Mouse (Mus musculus) layer of hippocampus, adult 9-11 months (tissue): ENCODE measurements around the gene C1qtnf6.

Experiments used
- DNase-seq: peaks from one replicate; pipeline ENCODE4 v3.0.0; 2022

The C1qtnf6 gene

DNA sequence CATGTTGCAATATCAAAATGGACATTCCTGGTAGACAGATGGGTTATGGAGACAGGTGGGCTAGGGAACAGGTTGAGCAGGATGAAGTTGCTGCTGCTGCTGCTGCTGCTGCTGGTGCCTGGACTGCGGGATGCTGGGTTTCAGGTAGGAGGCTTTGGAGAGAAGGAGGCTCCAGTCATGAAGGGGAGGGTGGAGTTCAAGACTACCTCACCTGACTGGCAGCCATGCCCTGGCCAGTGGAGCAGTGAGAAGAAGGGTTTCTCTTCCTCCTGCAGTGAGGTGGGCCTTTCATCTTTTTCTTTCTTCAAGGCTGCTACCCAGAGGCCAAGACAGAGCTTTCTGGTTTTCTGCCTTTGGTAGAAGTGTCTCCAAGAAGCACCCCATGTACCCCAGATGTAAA is 54.3 kb downstream of the C1qtnf6 start:
- DNase-seq: no peak

GRCm38 (mm10) chr15:78475604-78476031 is 55.6 kb downstream of the C1qtnf6 start:
- no peak for DNase-seq

DNA sequence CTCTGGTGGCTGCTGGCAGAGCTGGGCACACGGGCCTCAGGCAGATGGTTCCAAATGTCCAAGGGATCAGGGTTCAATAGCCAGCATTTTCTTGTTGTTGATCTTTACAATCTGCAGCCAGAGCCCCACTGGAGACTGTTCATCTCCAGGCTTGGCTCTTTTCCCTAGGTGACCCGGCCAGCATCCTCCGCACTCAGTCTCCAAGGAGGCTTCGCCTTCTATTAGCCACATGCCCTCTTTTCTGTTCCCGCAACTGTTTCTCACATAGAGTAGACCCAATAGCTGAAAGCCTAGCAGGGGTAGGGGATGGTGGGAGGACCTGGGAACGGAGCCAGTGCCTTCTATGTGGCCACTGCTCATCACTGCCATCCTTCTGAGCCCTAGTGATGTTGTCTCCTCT is 57.8 kb downstream of the C1qtnf6 start:
- no peak for DNase-seq
